Mouse (Mus musculus) B cell, adult (primary cell): ENCODE data around the gene Slc38a5. TPM values are rescaled to one million over a fixed set of nuclear protein-coding genes. Genes with fewer than 3 reads are reported as not detected.

Experiments used
- total RNA-seq: library from RNA; stranded (reverse); gene quantifications from 4 replicates; pipeline ENCODE4 v1.2.4, GENCODE M21; 2023; ENCODE audit not compliant: inconsistent age

Slc38a5 gene
- total RNA-seq = not detected in 4 replicates

DNA sequence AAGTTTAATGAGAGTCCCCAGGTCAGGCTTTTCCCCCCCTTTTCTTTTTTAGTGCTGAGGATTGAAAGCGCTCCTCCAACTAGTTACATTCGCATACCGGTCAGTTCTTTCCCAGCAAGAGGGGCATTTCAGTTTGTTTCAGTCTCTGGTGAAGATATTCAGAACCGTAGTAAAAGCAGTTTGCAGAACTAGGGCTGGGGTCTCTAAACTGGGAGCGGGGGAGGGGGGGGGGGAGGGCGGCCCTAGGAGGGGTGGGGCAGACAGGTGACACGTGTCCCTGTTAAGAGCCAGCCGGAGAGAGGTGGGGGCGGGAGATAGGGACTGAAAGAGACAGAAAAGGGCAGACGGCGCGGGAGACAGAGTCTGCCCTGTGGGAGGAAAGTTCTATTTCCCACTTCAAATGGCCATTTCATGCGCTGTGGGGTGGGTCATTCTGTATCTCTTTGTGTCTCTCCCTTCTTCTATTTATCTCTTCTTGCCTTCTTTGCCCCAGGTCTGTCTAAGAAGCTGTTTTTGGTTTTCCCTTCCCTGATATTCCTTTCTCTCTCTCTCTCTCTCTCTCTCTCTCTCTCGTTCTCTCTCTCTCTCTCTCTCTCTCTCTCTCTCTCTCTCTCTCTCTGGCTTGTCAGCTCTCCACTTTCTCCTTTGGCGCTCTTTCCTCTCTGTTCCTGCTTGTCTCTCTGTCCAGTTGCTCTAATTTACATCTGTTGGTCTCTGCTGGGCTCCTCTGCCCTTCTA, at the start of gene Slc38a5:
Slc38a5 (plus strand) TSS at position 51 of the 738 bp plus-strand sequence.

DNA sequence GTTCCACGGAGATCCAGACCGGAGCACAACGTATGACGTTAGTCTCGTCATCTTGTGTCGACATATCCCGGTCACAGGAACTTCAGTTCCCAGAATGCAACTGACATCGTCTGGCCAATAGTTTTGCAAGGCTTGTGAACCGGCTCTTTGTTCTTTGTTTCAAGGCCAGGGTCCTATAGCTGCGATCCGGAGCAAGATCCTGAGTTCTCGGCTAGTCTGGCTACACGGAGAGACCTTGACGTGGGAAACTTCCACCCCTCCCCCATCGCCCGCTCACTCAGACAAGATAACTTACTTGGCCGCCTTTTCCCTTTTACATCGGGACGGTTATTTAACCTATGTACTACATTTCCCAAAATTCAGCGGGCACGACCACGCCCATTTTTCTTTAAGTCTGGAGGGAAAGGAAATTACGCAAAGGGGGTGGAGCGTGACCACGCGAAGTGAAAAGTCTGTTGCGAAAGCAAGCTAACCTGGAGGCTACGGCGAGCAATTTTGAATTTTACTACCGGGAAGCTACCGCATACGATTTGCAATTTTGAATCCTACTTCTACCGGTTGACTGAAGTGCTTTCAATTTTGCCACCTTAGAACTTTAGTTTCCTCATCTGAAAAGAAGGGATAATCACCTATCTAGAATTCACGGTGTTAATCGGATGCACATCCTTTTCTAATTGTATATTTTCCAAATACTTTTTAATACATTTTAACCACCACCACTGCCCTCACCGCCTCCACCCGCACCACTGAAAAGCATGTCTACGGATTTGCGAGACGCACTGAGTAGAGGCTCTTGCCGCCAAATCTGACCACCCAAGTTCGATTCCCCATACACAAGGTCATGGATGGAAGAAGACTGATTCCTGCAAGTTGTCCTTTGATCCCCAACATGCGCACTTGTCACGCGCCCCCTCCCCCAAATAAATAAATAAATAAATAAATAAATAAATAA, 18.3 kb upstream of the Slc38a5 start, which contains the start of gene Ftsj1:
Ftsj1 (minus strand) TSS at position 73 of the 952 bp plus-strand sequence.

GRCm38 (mm10) chrX:8327124-8327523, 56.2 kb downstream of the Slc38a5 start, which contains the start of gene Ssxb10:
Gene Ssxb10 (plus strand): TSS chrX:8327424.

Other genes with a start within 250 kb of the Slc38a5 start
- 26.1 to 33.5 TPM (median 29.6 TPM) in 4 replicates for gene Suv39h1, start 196.4 kb upstream of the Slc38a5 start, total RNA-seq
- gene Was, start 180.6 kb upstream of the Slc38a5 start, total RNA-seq = 131 to 137 TPM (median 136 TPM) in 4 replicates
- 32.3 to 39.6 TPM (median 36.3 TPM) in 4 replicates for gene Wdr13, start 138.2 kb upstream of the Slc38a5 start, total RNA-seq
- gene Rbm3, start 125.3 kb upstream of the Slc38a5 start, total RNA-seq = 461 to 615 TPM (median 557 TPM) in 4 replicates
- gene Tbc1d25, start 95.0 kb upstream of the Slc38a5 start, total RNA-seq = 22.8 to 25.2 TPM (median 23.9 TPM) in 4 replicates
- gene Ebp, start 77.6 kb upstream of the Slc38a5 start, total RNA-seq = 33.9 to 47.7 TPM (median 38.6 TPM) in 4 replicates
- gene Porcn, start 64.6 kb upstream of the Slc38a5 start, total RNA-seq = not detected in 4 replicates
- gene Ftsj1, start 18.7 kb upstream of the Slc38a5 start, total RNA-seq = 13.7 to 16.0 TPM (median 14.8 TPM) in 4 replicates
- not detected in 4 replicates for gene Ssxb10, start 56.3 kb downstream of the Slc38a5 start, total RNA-seq
- not detected in 4 replicates for gene Ssxb9, start 95.8 kb downstream of the Slc38a5 start, total RNA-seq
- gene Ssxb1, start 142.2 kb downstream of the Slc38a5 start, total RNA-seq = not detected in 4 replicates
- not detected in 4 replicates for gene Ssxb2, start 190.6 kb downstream of the Slc38a5 start, total RNA-seq